Comparison of ENCODE assay signal across 33 mouse cellular contexts in genomic region chr1:166411541-166411940, GRCm38 (mm10).
"Had no signal": no experiment of that assay in that cellular context is flagged by ENCODE, and none has a peak within 500 bp of the region (broad histone marks: within the 10 kb centered on the region; RNA-seq: fewer than 3 reads in every experiment).

No protein-coding gene starts in this region.

- H3K4me3 ChIP-seq: heart, embryonic 10.5 days; heart, embryonic 13.5 days; heart, embryonic 15.5 days; hindbrain, embryonic 10.5 days; hindbrain, embryonic 12.5 days; hindbrain, embryonic 13.5 days; hindbrain, embryonic 15.5 days; intestine, embryonic 15.5 days; kidney, embryonic 15.5 days; layer of hippocampus, adult 2 months had no signal

- H3K36me3 ChIP-seq: heart, embryonic 15.5 days had no signal

- H3K27me3 ChIP-seq: heart, embryonic 13.5 days; heart, embryonic 15.5 days; hindbrain, embryonic 12.5 days; hindbrain, embryonic 13.5 days; hindbrain, embryonic 15.5 days; intestine, embryonic 15.5 days; kidney, embryonic 15.5 days had no signal

- H3K27ac ChIP-seq: heart, embryonic 10.5 days; heart, embryonic 13.5 days; heart, embryonic 15.5 days; hindbrain, embryonic 10.5 days; hindbrain, embryonic 12.5 days; hindbrain, embryonic 13.5 days; hindbrain, embryonic 14.5 days; hindbrain, embryonic 15.5 days; hindbrain, postnatal 0 days; intestine, embryonic 15.5 days; kidney, embryonic 15.5 days; kidney, postnatal 0 days; layer of hippocampus, adult 2 months had no signal

- DNase-seq: heart, postnatal 10 days; heart, postnatal 14 days; heart, postnatal 36 days; heart, postnatal 4 days; kidney, adult 11 months; kidney, adult 18-20 months; kidney, adult 2 months; kidney, adult 8-10 months; kidney, adult 9 months; kidney, postnatal 10 days; kidney, postnatal 14 days; kidney, postnatal 25 days; kidney, postnatal 36 days; layer of hippocampus, adult 9-11 months; layer of hippocampus, postnatal 36 days had no signal

- ATAC-seq: hindbrain, embryonic 16.5 days; hindbrain, postnatal 0 days; inflammation-experienced regulatory T-cells, adult 6 months; intestine, embryonic 15.5 days; intestine, embryonic 16.5 days; intestine, postnatal 0 days had no signal

- H3K9ac ChIP-seq: heart, embryonic 13.5 days; heart, embryonic 15.5 days; hindbrain, embryonic 12.5 days; hindbrain, embryonic 13.5 days; hindbrain, embryonic 14.5 days; hindbrain, embryonic 15.5 days; intestine, embryonic 15.5 days; kidney, embryonic 15.5 days had no signal

- H3K9me3 ChIP-seq: heart, embryonic 15.5 days; hindbrain, embryonic 15.5 days; intestine, embryonic 15.5 days had no signal

- H3K4me2 ChIP-seq: heart, embryonic 11.5 days; heart, embryonic 13.5 days; heart, embryonic 15.5 days; hindbrain, embryonic 12.5 days; hindbrain, embryonic 13.5 days; hindbrain, embryonic 14.5 days; hindbrain, embryonic 15.5 days; intestine, embryonic 15.5 days; kidney, embryonic 15.5 days had no signal
